Mouse (Mus musculus): ENCODE measurements around the gene Rpap2. TPM values are rescaled to one million over a fixed set of nuclear protein-coding genes. Genes with fewer than 3 reads are reported as not detected.

The Rpap2 gene
- polyA plus RNA-seq, 1 experiment from 2014 or later: 23.9 TPM

- Histone ChIP-seq H3K4me2 (ENCODE audit: low read depth, severe bottlenecking) (no peak overlapping the region), H3K9me3 (ENCODE audit: control insufficient read depth, low read length) (no peaks in the 10 kb centered on the region), H3K9ac (ENCODE audit: low read length) (no peak overlapping the region), H3K4me1 (ENCODE audit: control insufficient read depth, insufficient read depth, low read length) (no peaks in the 10 kb centered on the region), H3K27me3 (ENCODE audit: control insufficient read depth, insufficient read depth, low read length) (no peaks in the 10 kb centered on the region), H3K4me3 (ENCODE audit: low read depth, low read length) (no peak overlapping the region), H3K36me3 (ENCODE audit: control insufficient read depth, insufficient read depth, low read length) (no peaks in the 10 kb centered on the region), H3K27ac (replicated peaks; ENCODE audit: low read depth, low read length) (no peak overlapping the region)
- WGBS: 83% methylated on average over 2 of the region's 2 CpGs
- DNase-seq (ENCODE audit: low spot score) (no peak), ATAC-seq (ENCODE audit: insufficient number of reproducible peaks, low FRiP score, low TSS enrichment, low read depth) (no peak)
Measured at GRCm38 (mm10) chr5:107649680-107650079, 52.5 kb downstream of the Rpap2 start.

DNA sequence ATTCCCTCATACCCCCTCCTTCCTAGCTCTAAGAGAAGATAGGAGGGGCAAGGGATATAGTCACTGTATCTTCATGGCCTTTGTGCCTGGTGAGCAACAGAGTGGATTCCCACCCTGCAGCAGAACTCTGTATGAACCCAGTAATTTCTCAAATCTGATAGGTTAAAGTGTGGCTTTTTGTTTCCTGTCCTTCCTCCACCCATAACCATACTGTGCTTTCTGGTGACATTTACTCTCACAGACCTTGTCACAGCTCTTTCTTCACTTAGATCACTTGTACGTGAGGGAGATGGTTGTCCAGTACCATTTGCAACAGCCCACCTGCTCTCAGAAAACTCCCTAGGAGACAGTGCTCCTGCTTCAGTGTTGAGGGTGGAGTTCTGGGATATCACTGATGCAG, 53.3 kb downstream of the Rpap2 start:
- H3K27me3 ChIP-seq (ENCODE audit: control insufficient read depth, insufficient read depth, low read length): no peaks in the 10 kb centered on the region
- no peaks in the 10 kb centered on the region for H3K9me3 ChIP-seq (ENCODE audit: control insufficient read depth, low read length)
- H3K9ac ChIP-seq (ENCODE audit: low read length): no peak overlapping the region
- H3K36me3 ChIP-seq (ENCODE audit: control insufficient read depth, insufficient read depth, low read length): no peaks in the 10 kb centered on the region
- ATAC-seq (ENCODE audit: insufficient number of reproducible peaks, low FRiP score, low TSS enrichment, low read depth): no peak
- H3K27ac ChIP-seq (replicated peaks; ENCODE audit: low read depth, low read length): no peak overlapping the region
- DNase-seq (ENCODE audit: low spot score): no peak
- H3K4me2 ChIP-seq (ENCODE audit: low read depth, severe bottlenecking): no peak overlapping the region
- no peaks in the 10 kb centered on the region for H3K4me1 ChIP-seq (ENCODE audit: control insufficient read depth, insufficient read depth, low read length)
- H3K4me3 ChIP-seq (ENCODE audit: low read depth, low read length): no peak overlapping the region
- WGBS: 100% methylated on average over 1 of the region's 1 CpGs

DNA sequence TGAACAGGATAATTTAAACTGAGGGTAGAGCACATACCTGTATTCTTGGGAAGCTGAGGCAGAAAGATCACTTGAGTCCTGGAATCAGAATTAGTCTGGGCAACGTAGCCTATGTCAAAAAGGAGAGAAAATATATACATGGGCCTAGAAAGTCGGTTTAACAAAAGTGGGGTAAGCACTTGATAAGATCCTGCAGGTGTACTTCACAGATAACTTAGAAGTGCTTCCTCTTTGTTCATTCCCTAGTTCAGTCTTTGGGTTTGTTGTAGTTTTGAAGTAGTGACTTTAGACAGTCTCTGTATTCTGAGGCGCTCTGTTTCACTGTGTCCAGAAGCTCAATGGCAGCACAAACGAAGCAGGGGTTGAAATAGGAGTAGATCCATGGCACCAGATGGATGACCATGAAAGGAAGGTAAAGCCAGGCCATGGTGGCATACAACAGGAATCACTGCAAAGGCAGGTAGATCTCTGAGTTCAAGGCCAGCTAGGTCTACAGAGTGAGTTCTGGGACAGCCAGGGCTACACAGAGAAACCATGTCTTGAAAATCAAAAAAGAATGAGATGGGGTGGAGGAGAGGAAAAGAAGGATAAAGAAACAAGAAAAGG, 55.0 kb downstream of the Rpap2 start:
- Histone ChIP-seq H3K36me3 (ENCODE audit: control insufficient read depth, insufficient read depth, low read length) (no peaks in the 10 kb centered on the region), H3K4me2 (ENCODE audit: low read depth, severe bottlenecking) (no peak overlapping the region), H3K4me3 (ENCODE audit: low read depth, low read length) (no peak overlapping the region), H3K4me1 (ENCODE audit: control insufficient read depth, insufficient read depth, low read length) (no peaks in the 10 kb centered on the region), H3K9ac (ENCODE audit: low read length) (no peak overlapping the region), H3K9me3 (ENCODE audit: control insufficient read depth, low read length) (no peaks in the 10 kb centered on the region), H3K27ac (replicated peaks; ENCODE audit: low read depth, low read length) (no peak overlapping the region), H3K27me3 (ENCODE audit: control insufficient read depth, insufficient read depth, low read length) (no peaks in the 10 kb centered on the region)
- DNase-seq (ENCODE audit: low spot score): no peak
- 88% methylated on average over 4 of the region's 4 CpGs for WGBS
- ATAC-seq (ENCODE audit: insufficient number of reproducible peaks, low FRiP score, low TSS enrichment, low read depth): no peak

GRCm38 (mm10) chr5:107678392-107678791, 81.2 kb downstream of the Rpap2 start:
- no peaks in the 10 kb centered on the region for H3K36me3 ChIP-seq (ENCODE audit: control insufficient read depth, insufficient read depth, low read length)
- DNase-seq (ENCODE audit: low spot score) (no peak), ATAC-seq (ENCODE audit: insufficient number of reproducible peaks, low FRiP score, low TSS enrichment, low read depth) (no peak)
- H3K4me1 ChIP-seq (ENCODE audit: control insufficient read depth, insufficient read depth, low read length): no peaks in the 10 kb centered on the region
- no peaks in the 10 kb centered on the region for H3K27me3 ChIP-seq (ENCODE audit: control insufficient read depth, insufficient read depth, low read length)
- no peak overlapping the region for H3K9ac ChIP-seq (ENCODE audit: low read length)
- no peaks in the 10 kb centered on the region for H3K9me3 ChIP-seq (ENCODE audit: control insufficient read depth, low read length)
- no peak overlapping the region for H3K27ac ChIP-seq (replicated peaks; ENCODE audit: low read depth, low read length)
- no peak overlapping the region for H3K4me3 ChIP-seq (ENCODE audit: low read depth, low read length)
- WGBS: 66% methylated on average over 5 of the region's 5 CpGs
- no peak overlapping the region for H3K4me2 ChIP-seq (ENCODE audit: low read depth, severe bottlenecking)

GRCm38 (mm10) chr5:107681300-107681699, 84.1 kb downstream of the Rpap2 start:
- no peak for DNase-seq (ENCODE audit: low spot score)
- no peak overlapping the region for H3K27ac ChIP-seq (replicated peaks; ENCODE audit: low read depth, low read length)
- no peaks in the 10 kb centered on the region for H3K9me3 ChIP-seq (ENCODE audit: control insufficient read depth, low read length)
- no peak overlapping the region for H3K4me3 ChIP-seq (ENCODE audit: low read depth, low read length)
- no peaks in the 10 kb centered on the region for H3K4me1 ChIP-seq (ENCODE audit: control insufficient read depth, insufficient read depth, low read length)
- H3K4me2 ChIP-seq (ENCODE audit: low read depth, severe bottlenecking): no peak overlapping the region
- no peaks in the 10 kb centered on the region for H3K27me3 ChIP-seq (ENCODE audit: control insufficient read depth, insufficient read depth, low read length)
- no peak for ATAC-seq (ENCODE audit: insufficient number of reproducible peaks, low FRiP score, low TSS enrichment, low read depth)
- no peaks in the 10 kb centered on the region for H3K36me3 ChIP-seq (ENCODE audit: control insufficient read depth, insufficient read depth, low read length)
- WGBS: 83% methylated on average over 5 of the region's 5 CpGs
- H3K9ac ChIP-seq (ENCODE audit: low read length): no peak overlapping the region

GRCm38 (mm10) chr5:107684380-107684779, 87.2 kb downstream of the Rpap2 start:
- H3K9ac ChIP-seq (ENCODE audit: low read length): no peak overlapping the region
- H3K9me3 ChIP-seq (ENCODE audit: control insufficient read depth, low read length): no peaks in the 10 kb centered on the region
- DNase-seq (ENCODE audit: low spot score) (peak; percentile 16), ATAC-seq (ENCODE audit: insufficient number of reproducible peaks, low FRiP score, low TSS enrichment, low read depth) (no peak)
- H3K4me1 ChIP-seq (ENCODE audit: control insufficient read depth, insufficient read depth, low read length): no peaks in the 10 kb centered on the region
- H3K27me3 ChIP-seq (ENCODE audit: control insufficient read depth, insufficient read depth, low read length): no peaks in the 10 kb centered on the region
- 83% methylated on average over 2 of the region's 2 CpGs for WGBS
- no peak overlapping the region for H3K4me3 ChIP-seq (ENCODE audit: low read depth, low read length)
- H3K27ac ChIP-seq (replicated peaks; ENCODE audit: low read depth, low read length): no peak overlapping the region
- H3K4me2 ChIP-seq (ENCODE audit: low read depth, severe bottlenecking): no peak overlapping the region
- H3K36me3 ChIP-seq (ENCODE audit: control insufficient read depth, insufficient read depth, low read length): no peaks in the 10 kb centered on the region

- 91% methylated on average over 5 of the region's 5 CpGs for WGBS
- no peaks in the 10 kb centered on the region for H3K36me3 ChIP-seq (ENCODE audit: control insufficient read depth, insufficient read depth, low read length)
- no peak overlapping the region for H3K4me2 ChIP-seq (ENCODE audit: low read depth, severe bottlenecking)
- no peak overlapping the region for H3K9ac ChIP-seq (ENCODE audit: low read length)
- H3K9me3 ChIP-seq (ENCODE audit: control insufficient read depth, low read length): no peaks in the 10 kb centered on the region
- no peaks in the 10 kb centered on the region for H3K4me1 ChIP-seq (ENCODE audit: control insufficient read depth, insufficient read depth, low read length)
- no peak overlapping the region for H3K27ac ChIP-seq (replicated peaks; ENCODE audit: low read depth, low read length)
- DNase-seq (ENCODE audit: low spot score) (no peak), ATAC-seq (ENCODE audit: insufficient number of reproducible peaks, low FRiP score, low TSS enrichment, low read depth) (no peak)
- no peaks in the 10 kb centered on the region for H3K27me3 ChIP-seq (ENCODE audit: control insufficient read depth, insufficient read depth, low read length)
- H3K4me3 ChIP-seq (ENCODE audit: low read depth, low read length): no peak overlapping the region
Measured at GRCm38 (mm10) chr5:107687161-107687560, 90.0 kb downstream of the Rpap2 start.

GRCm38 (mm10) chr5:107687592-107688498, 90.7 kb downstream of the Rpap2 start:
- Histone ChIP-seq H3K9me3 (ENCODE audit: control insufficient read depth, low read length) (no peaks in the 10 kb centered on the region), H3K36me3 (ENCODE audit: control insufficient read depth, insufficient read depth, low read length) (no peaks in the 10 kb centered on the region), H3K9ac (ENCODE audit: low read length) (no peak overlapping the region), H3K4me2 (ENCODE audit: low read depth, severe bottlenecking) (peak overlapping the region; percentile 60), H3K4me1 (ENCODE audit: control insufficient read depth, insufficient read depth, low read length) (no peaks in the 10 kb centered on the region), H3K4me3 (ENCODE audit: low read depth, low read length) (peak overlapping the region; percentile 36), H3K27me3 (ENCODE audit: control insufficient read depth, insufficient read depth, low read length) (no peaks in the 10 kb centered on the region), H3K27ac (replicated peaks; ENCODE audit: low read depth, low read length) (no peak overlapping the region)
- WGBS: 17% methylated on average over 46 of the region's 46 CpGs
- peak; percentile 93 for ATAC-seq (ENCODE audit: insufficient number of reproducible peaks, low FRiP score, low TSS enrichment, low read depth)
- peak; percentile 85 for DNase-seq (ENCODE audit: low spot score)

Measured in limb, embryonic 11.5 days (tissue).